Mouse (Mus musculus) CD4-positive, CD25-positive, alpha-beta regulatory T cell (primary cell): ENCODE results near the gene Defb18. TPM values are rescaled to one million over a fixed set of nuclear protein-coding genes. Genes with fewer than 3 reads are reported as not detected.

Source experiments
- polyA plus RNA-seq: library from polyadenylated mRNA; unstranded; fragments of 100-300 nt; shearing (Covaris generic); gene quantifications from one replicate; pipeline ENCODE4 v1.2.1, GENCODE M21; 2017

The Defb18 gene
- not detected for polyA plus RNA-seq

DNA sequence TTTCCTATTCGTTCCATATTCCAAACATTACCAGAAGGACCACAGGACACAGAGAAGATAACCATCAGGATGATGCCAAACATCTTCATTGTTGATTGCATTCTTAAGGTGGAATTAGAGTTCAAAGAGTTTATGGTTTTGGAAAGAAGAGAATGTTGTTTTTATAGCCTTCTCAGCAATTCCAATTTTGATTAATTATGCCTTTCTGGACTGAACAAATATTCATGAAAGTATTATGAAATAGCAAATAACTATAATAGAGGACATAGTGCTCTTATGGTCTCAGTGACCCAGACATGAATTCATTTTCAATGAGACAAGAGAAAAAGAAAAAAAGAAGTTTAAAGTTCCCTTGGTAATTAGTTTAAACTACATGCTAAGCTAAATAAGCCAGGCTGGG lies at the start of gene Defb18:
Gene Defb18 (minus strand): TSS at position 101 of the 400 bp plus-strand sequence.

DNA sequence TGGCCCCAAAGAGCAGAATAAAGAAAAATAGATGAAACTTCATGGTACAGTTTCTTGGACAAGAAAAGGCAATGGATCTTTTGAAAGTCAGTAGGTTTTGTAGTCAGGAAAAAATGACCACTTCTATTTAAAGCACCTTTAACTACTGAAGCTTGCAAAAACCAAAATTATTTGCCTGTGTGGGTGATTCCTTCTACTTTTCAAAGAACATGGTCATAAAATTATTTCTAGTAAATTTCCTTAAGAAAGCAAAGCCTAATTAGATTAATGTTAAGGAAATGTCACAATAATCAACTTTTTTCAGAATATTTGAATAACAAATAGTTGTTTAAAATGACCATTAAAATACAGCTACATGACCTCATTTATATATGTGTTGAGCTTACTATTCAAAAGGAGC lies 27.8 kb upstream of the Defb18 start, which contains the start of gene Defb41:
Gene Defb41 (minus strand): TSS at position 101 of the 400 bp plus-strand sequence.

Other genes starting within 250 kb of the Defb18 start
- gene Crisp4, start 91.5 kb downstream of the Defb18 start, polyA plus RNA-seq = not detected
- gene Defb41, start 27.7 kb upstream of the Defb18 start, polyA plus RNA-seq = not detected